ENCODE assay signal across 11 mouse cellular contexts in the genomic region with DNA sequence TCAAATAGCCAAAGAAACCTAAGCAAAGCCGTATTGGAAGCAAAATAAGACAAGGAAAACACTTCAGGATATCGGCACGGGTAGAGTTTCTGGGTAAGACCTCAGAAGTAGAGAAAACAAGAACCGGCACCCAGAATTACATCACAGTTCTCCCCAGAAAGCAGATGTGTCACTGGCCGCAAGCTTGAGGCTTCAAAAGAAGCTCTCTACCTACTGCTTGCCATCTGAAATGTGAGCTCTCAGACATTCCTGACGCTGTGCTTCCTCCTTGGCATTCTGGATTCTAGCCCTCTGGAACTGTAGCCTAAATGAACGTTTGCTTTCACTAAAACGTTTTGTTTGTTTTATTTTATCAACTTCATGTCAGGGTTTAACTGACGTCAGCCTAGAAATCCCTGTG.
"Had no signal": no experiment of that assay in that cellular context is flagged by ENCODE, and none has a peak within 500 bp of the region (broad histone marks: within the 10 kb centered on the region; RNA-seq: fewer than 3 reads in every experiment).

No protein-coding gene starts in this region.

- DNase-seq: kidney, adult 8-10 months; kidney, postnatal 25 days; lung, postnatal 4 days; right cerebral cortex, adult 18-20 months; right cerebral cortex, postnatal 25 days had no signal

- H3K4me3 ChIP-seq: limb, embryonic 15.5 days; liver, embryonic 12.5 days; lung, embryonic 15.5 days; midbrain, embryonic 12.5 days had no signal

- H3K27me3 ChIP-seq: limb, embryonic 15.5 days; liver, embryonic 12.5 days; lung, embryonic 15.5 days; midbrain, embryonic 12.5 days had no signal

- ATAC-seq: intestine, postnatal 0 days; liver, embryonic 12.5 days had no signal

- H3K36me3 ChIP-seq: limb, embryonic 15.5 days; lung, embryonic 15.5 days had no signal

- H3K9me3 ChIP-seq: limb, embryonic 15.5 days; liver, embryonic 12.5 days; lung, embryonic 15.5 days; midbrain, embryonic 12.5 days had no signal

- H3K27ac ChIP-seq: limb, embryonic 15.5 days; liver, embryonic 12.5 days; lung, embryonic 15.5 days; midbrain, embryonic 12.5 days; stomach, postnatal 0 days had no signal

- H3K9ac ChIP-seq: limb, embryonic 15.5 days; liver, embryonic 12.5 days; lung, embryonic 15.5 days; midbrain, embryonic 12.5 days had no signal

- H3K4me1 ChIP-seq: limb, embryonic 15.5 days; liver, embryonic 12.5 days; lung, embryonic 15.5 days; midbrain, embryonic 12.5 days had no signal

- H3K4me2 ChIP-seq: limb, embryonic 15.5 days; liver, embryonic 12.5 days; lung, embryonic 15.5 days; midbrain, embryonic 12.5 days had no signal
